Mouse (Mus musculus) forebrain, embryonic 14.5 days (tissue): Measurements from ENCODE around the gene Clec2e. TPM values are rescaled to one million over a fixed set of nuclear protein-coding genes. Genes with fewer than 3 reads are reported as not detected.
"Not testable (repeated sequence)": the region's sequence is repeated elsewhere in the genome, so short reads cannot be mapped to it uniquely, and the experiment has no call there.

ENCODE experiments used
- ATAC-seq: fragments of 200-750 bp; cut with Nextera tagmentation; 2 replicates; pipeline ENCODE4 v1.8.0; 2017; ENCODE audit warnings: mild to moderate bottlenecking, moderate library complexity
- DNase-seq: peaks from one replicate; pipeline ENCODE4 v3.0.0-alpha.2; 2015; ENCODE audit warnings: low spot score
- H3K27ac ChIP-seq: fragments of 300-500 bp; sonication (generic); 2 replicates; pipeline ENCODE4 v1.5.1; 2014; ENCODE audit warnings: low read depth, mild to moderate bottlenecking, control low read depth, low read length, moderate library complexity
- H3K27me3 ChIP-seq: fragments of 300-500 bp; sonication (generic); replicated peaks from 2 replicates; pipeline ENCODE4 v1.6.1; 2014; ENCODE audit warnings: low read length, control low read depth, mixed read lengths; ENCODE audit not compliant: control insufficient read depth, insufficient read depth
- H3K36me3 ChIP-seq: fragments of 300-500 bp; sonication (generic); 2 replicates; pipeline ENCODE4 v1.6.1; 2014; ENCODE audit warnings: low read length, control low read depth; ENCODE audit not compliant: control insufficient read depth, insufficient read depth
- H3K4me1 ChIP-seq: fragments of 300-500 bp; sonication (generic); 2 replicates; pipeline ENCODE4 v1.6.1; 2014; ENCODE audit warnings: antibody characterized with exemption, low read length, control low read depth; ENCODE audit not compliant: control insufficient read depth, insufficient read depth
- H3K4me2 ChIP-seq: fragments of 300-500 bp; sonication (generic); 2 replicates; pipeline ENCODE4 v1.6.1; 2014; ENCODE audit warnings: mild to moderate bottlenecking, control low read depth, low read length
- H3K4me3 ChIP-seq: fragments of 300-500 bp; sonication (generic); 2 replicates; pipeline ENCODE4 v1.5.1; 2014; ENCODE audit warnings: low read depth, low read length, control low read depth
- H3K9ac ChIP-seq: fragments of 300-500 bp; sonication (generic); 2 replicates; pipeline ENCODE4 v1.6.1; 2014; ENCODE audit warnings: mild to moderate bottlenecking, low read length, control low read depth, moderate library complexity
- H3K9me3 ChIP-seq: fragments of 300-500 bp; sonication (generic); replicated peaks from 2 replicates; pipeline ENCODE4 v1.6.1; 2016; ENCODE audit warnings: low read length, control low read depth, mixed read lengths; ENCODE audit not compliant: control insufficient read depth
- WGBS: fragments of 180-500 bp; shearing (Covaris S2); extraction: QIAGEN DNeasy Blood & Tissue Kit; methylation state at CpG from one replicate; pipeline ENCODE4 v1.1.7; 2014; 5-methylcytosine and 5-hydroxymethylcytosine counted together
- polyA plus RNA-seq: library from polyadenylated mRNA; unstranded; fragments of >200 nt; fragmentation: Nextera tagmentation; extraction: Ambion mirVana; gene quantifications from 2 replicates; pipeline ENCODE4 v1.2.1, GENCODE M21; 2014

Gene Clec2e
- polyA plus RNA-seq, result not detected in 2 replicates

- not testable (repeated sequence) for H3K4me3 ChIP-seq, ATAC-seq, H3K27me3 ChIP-seq, H3K9me3 ChIP-seq, DNase-seq, H3K4me2 ChIP-seq, H3K4me1 ChIP-seq, H3K9ac ChIP-seq, H3K36me3 ChIP-seq, H3K27ac ChIP-seq
- WGBS, result 64% methylated on average over 1 of the region's 1 CpGs
Measured at GRCm38 (mm10) chr6:129100794-129101193, at the start of gene Clec2e. Gene Clec2e (minus strand): TSS chr6:129100913.

- Histone ChIP-seq H3K9ac (no peak overlapping the region), H3K27ac (no peak overlapping the region), H3K4me3 (no peak overlapping the region), H3K9me3 (no peaks in the 10 kb centered on the region), H3K4me2 (no peak overlapping the region), H3K36me3 (no peaks in the 10 kb centered on the region), H3K27me3 (no peaks in the 10 kb centered on the region), H3K4me1 (no peaks in the 10 kb centered on the region)
- ATAC-seq, result no peak
- WGBS, result 90% methylated on average over 2 of the region's 2 CpGs
- no peak for DNase-seq
Measured at GRCm38 (mm10) chr6:129146812-129147211, 46.1 kb upstream of the Clec2e start.

GRCm38 (mm10) chr6:129132604-129133341 lies 32.1 kb upstream of the Clec2e start:
- Histone ChIP-seq H3K27me3 (no peaks in the 10 kb centered on the region), H3K36me3 (no peaks in the 10 kb centered on the region), H3K9me3 (no peaks in the 10 kb centered on the region), H3K4me2 (no peak overlapping the region), H3K9ac (no peak overlapping the region), H3K4me3 (no peak overlapping the region), H3K27ac (no peak overlapping the region), H3K4me1 (no peaks in the 10 kb centered on the region)
- DNase-seq (no peak), ATAC-seq (no peak)
- 76% methylated on average over 4 of the region's 4 CpGs for WGBS

GRCm38 (mm10) chr6:129126861-129127260 lies 26.1 kb upstream of the Clec2e start:
- Histone ChIP-seq H3K4me2 (no peak overlapping the region), H3K9ac (no peak overlapping the region), H3K27me3 (no peaks in the 10 kb centered on the region), H3K4me1 (no peaks in the 10 kb centered on the region), H3K9me3 (no peaks in the 10 kb centered on the region), H3K4me3 (no peak overlapping the region), H3K36me3 (no peaks in the 10 kb centered on the region), H3K27ac (no peak overlapping the region)
- ATAC-seq (no peak), DNase-seq (no peak)

- not testable (repeated sequence) for H3K9me3 ChIP-seq, H3K9ac ChIP-seq, ATAC-seq, H3K4me2 ChIP-seq, H3K27ac ChIP-seq, H3K27me3 ChIP-seq, H3K4me1 ChIP-seq, H3K4me3 ChIP-seq, H3K36me3 ChIP-seq
- peak; percentile 56 for DNase-seq
Measured at GRCm38 (mm10) chr6:129124531-129124930, 23.8 kb upstream of the Clec2e start.

GRCm38 (mm10) chr6:129116223-129116622 lies 15.5 kb upstream of the Clec2e start:
- 90% methylated on average over 3 of the region's 3 CpGs for WGBS
- no peak for ATAC-seq
- H3K27me3 ChIP-seq, result no peaks in the 10 kb centered on the region

GRCm38 (mm10) chr6:129114237-129114636 lies 13.5 kb upstream of the Clec2e start:
- not testable (repeated sequence) for H3K36me3 ChIP-seq, H3K9ac ChIP-seq, H3K9me3 ChIP-seq, H3K27ac ChIP-seq, H3K27me3 ChIP-seq, H3K4me2 ChIP-seq, H3K4me1 ChIP-seq, DNase-seq, H3K4me3 ChIP-seq, ATAC-seq
- 93% methylated on average over 3 of the region's 3 CpGs for WGBS

More at GRCm38 (mm10) chr6:129116223-129116622, 15.5 kb upstream of the Clec2e start:
- H3K27ac ChIP-seq, result no peak overlapping the region
- H3K9me3 ChIP-seq, result no peaks in the 10 kb centered on the region
- DNase-seq, result no peak
- no peak overlapping the region for H3K4me2 ChIP-seq
- H3K9ac ChIP-seq, result no peak overlapping the region
- H3K36me3 ChIP-seq, result no peaks in the 10 kb centered on the region
- H3K4me1 ChIP-seq, result no peaks in the 10 kb centered on the region
- no peak overlapping the region for H3K4me3 ChIP-seq

- Histone ChIP-seq H3K4me3 (no peak overlapping the region), H3K36me3 (no peaks in the 10 kb centered on the region), H3K4me1 (no peaks in the 10 kb centered on the region), H3K4me2 (no peak overlapping the region), H3K27ac (no peak overlapping the region), H3K9ac (no peak overlapping the region), H3K27me3 (no peaks in the 10 kb centered on the region), H3K9me3 (no peaks in the 10 kb centered on the region)
- 69% methylated on average over 1 of the region's 1 CpGs for WGBS
- DNase-seq (no peak), ATAC-seq (no peak)
Measured at GRCm38 (mm10) chr6:129113769-129114168, 13.1 kb upstream of the Clec2e start.

GRCm38 (mm10) chr6:129113030-129113673 lies 12.4 kb upstream of the Clec2e start:
- 100% methylated on average over 1 of the region's 1 CpGs for WGBS
- no peaks in the 10 kb centered on the region for H3K36me3 ChIP-seq
- no peaks in the 10 kb centered on the region for H3K27me3 ChIP-seq
- no peak overlapping the region for H3K9ac ChIP-seq
- no peak overlapping the region for H3K4me3 ChIP-seq
- ATAC-seq (no peak), DNase-seq (no peak)
- H3K9me3 ChIP-seq, result no peaks in the 10 kb centered on the region
- H3K4me2 ChIP-seq, result no peak overlapping the region
- H3K4me1 ChIP-seq, result no peaks in the 10 kb centered on the region
- H3K27ac ChIP-seq, result no peak overlapping the region
